Mouse (Mus musculus): Measurements from ENCODE around the gene Tgtp1.
"Not testable (repeated sequence)": the region's sequence is repeated elsewhere in the genome, so short reads cannot be mapped to it uniquely, and the experiment has no call there.

The Tgtp1 gene

GRCm38 (mm10) chr11:48994018-48994417, at the start of gene Tgtp1:
TSS of gene Tgtp1 (minus strand) at chr11:48994172.
- not testable (repeated sequence) for DNase-seq

GRCm38 (mm10) chr11:49012074-49012473, 18.1 kb upstream of the Tgtp1 start:
- DNase-seq: not testable (repeated sequence)

- not testable (repeated sequence) for DNase-seq
Observed at GRCm38 (mm10) chr11:49006785-49007184, 12.8 kb upstream of the Tgtp1 start.

- DNase-seq: not testable (repeated sequence)
Observed at GRCm38 (mm10) chr11:49006317-49006716, 12.3 kb upstream of the Tgtp1 start.

GRCm38 (mm10) chr11:49000411-49000810, 6.4 kb upstream of the Tgtp1 start:
- DNase-seq: not testable (repeated sequence)

GRCm38 (mm10) chr11:48993296-48993695, 676 bp downstream of the Tgtp1 start:
- not testable (repeated sequence) for DNase-seq

- not testable (repeated sequence) for DNase-seq
Observed at GRCm38 (mm10) chr11:48991740-48992520, 2.0 kb downstream of the Tgtp1 start, which contains the start of gene Gm12185. TSS of gene Gm12185 (minus strand) at chr11:48992226.

GRCm38 (mm10) chr11:48989981-48990380, 4.0 kb downstream of the Tgtp1 start:
- not testable (repeated sequence) for DNase-seq

- not testable (repeated sequence) for DNase-seq
Observed at GRCm38 (mm10) chr11:48988219-48988618, 5.8 kb downstream of the Tgtp1 start.

GRCm38 (mm10) chr11:48982848-48983247, 11.1 kb downstream of the Tgtp1 start:
- DNase-seq: not testable (repeated sequence)

GRCm38 (mm10) chr11:48980052-48980451, 13.9 kb downstream of the Tgtp1 start:
- DNase-seq: not testable (repeated sequence)

GRCm38 (mm10) chr11:48979251-48979650, 14.7 kb downstream of the Tgtp1 start, which contains the start of gene 9930111J21Rik1:
TSS of gene 9930111J21Rik1 (minus strand) at chr11:48979398.
- not testable (repeated sequence) for DNase-seq

- not testable (repeated sequence) for DNase-seq
Observed at GRCm38 (mm10) chr11:48978240-48978939, 15.6 kb downstream of the Tgtp1 start, which contains the start of gene Olfr56. TSS of gene Olfr56 (plus strand) at chr11:48978889.

GRCm38 (mm10) chr11:48974686-48975085, 19.3 kb downstream of the Tgtp1 start:
- not testable (repeated sequence) for DNase-seq

GRCm38 (mm10) chr11:48946090-48946489, 47.9 kb downstream of the Tgtp1 start, which contains the start of gene Psme2b:
TSS of gene Psme2b (minus strand) at chr11:48946190.
- DNase-seq: not testable (repeated sequence)

- not testable (repeated sequence) for DNase-seq
Observed at GRCm38 (mm10) chr11:48939286-48939685, 54.7 kb downstream of the Tgtp1 start.

Measured in cerebellum, postnatal 14 days (tissue).